Mouse (Mus musculus): ENCODE results near the gene Cfhr2. TPM values are rescaled to one million over a fixed set of nuclear protein-coding genes. Genes with fewer than 3 reads are reported as not detected.
"Not testable (repeated sequence)": the region's sequence is repeated elsewhere in the genome, so short reads cannot be mapped to it uniquely, and the experiment has no call there.

The Cfhr2 gene
- total RNA-seq (2021) = under 1 TPM; 0.41 to 0.43 TPM

DNA sequence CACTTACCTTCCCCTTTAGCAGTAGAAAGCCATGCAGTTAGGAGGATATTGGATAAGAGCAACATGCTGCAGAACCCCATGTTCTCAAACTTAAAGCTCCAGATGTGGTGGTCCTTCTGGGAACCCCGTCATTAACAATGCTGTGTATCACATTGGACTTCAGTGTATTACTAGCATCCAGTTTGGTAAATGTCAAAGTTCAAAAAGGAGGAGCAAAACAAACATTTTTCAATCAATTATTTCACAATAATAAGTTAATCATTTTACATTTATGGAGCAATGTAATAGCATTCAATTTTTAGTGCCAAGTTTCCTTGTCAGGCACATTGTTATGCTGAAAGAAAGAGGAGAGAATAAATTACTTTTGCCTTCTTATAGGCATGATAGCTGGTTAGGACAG is at the start of gene Cfhr2:
TSS of gene Cfhr2 (minus strand) at position 155 of the 400 bp plus-strand sequence.
- intact Hi-C loops (cut with DNase I) = no loop called here

DNA sequence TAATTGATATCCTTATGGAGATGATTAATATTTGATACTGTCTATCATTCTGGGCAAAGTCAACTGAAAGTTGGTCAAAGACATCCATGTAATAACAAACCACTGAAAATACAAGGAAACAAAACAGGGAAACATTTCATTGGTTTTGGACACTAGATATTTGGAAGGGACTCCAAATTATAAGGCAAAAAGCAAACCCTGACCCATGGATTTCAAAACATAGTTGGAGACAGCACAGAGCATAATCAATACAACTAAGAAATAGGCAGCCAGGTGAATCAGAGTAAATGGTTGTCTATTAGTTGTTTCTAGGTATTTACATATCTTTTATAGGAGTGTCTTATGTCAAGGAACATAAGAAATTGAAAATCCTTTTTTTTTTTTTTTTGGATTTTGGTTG is 5.2 kb upstream of the Cfhr2 start:
- intact Hi-C loops (cut with DNase I) = no loop called here

More for the DNA sequence above, at the start of gene Cfhr2:
- no peak for DNase-seq (ENCODE audit: low spot score in 2 of 2)

DNA sequence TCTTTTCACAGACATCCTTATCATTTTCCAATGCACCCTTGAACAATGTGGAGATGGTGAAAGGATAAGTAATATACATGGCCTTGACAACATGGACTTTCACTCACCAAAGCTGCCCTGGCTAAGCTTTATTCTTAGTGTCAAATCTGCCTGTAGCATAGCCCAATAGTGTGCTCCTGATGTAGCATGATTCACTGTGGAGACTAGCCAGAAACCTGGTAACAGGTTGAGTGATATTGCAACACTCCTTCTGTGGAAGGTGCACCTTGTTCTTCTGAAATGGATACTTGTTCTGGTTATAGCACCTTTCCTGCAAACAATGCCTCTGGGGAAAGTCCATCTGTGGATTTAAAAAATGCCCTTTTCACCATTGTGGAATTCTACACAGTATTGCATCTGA is 1.7 kb upstream of the Cfhr2 start:
- intact Hi-C loops (cut with DNase I) = no loop called here
- no peak for DNase-seq (ENCODE audit: low spot score in 2 of 2)

More for the DNA sequence above, 5.2 kb upstream of the Cfhr2 start:
- no peak for DNase-seq (ENCODE audit: low spot score in 2 of 2)

DNA sequence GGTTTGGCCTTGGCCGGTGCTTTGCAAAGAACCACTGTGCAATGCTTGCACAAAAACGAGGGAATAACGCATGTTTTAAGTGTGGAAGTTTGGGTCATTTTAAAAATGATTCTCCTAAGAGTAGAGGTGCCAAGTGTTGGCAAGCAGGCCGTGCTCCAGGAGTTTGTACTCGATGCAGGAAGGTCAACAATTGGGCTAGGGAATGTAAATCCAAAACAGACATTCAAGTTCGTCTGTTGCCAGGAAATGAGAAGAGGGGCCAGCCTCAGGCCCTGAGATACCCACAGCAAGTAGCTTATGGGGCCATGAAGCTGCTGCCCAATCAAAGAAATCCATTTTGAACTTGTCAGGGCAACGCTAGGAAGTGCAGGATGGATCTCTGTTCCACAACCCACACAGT is 18.8 kb downstream of the Cfhr2 start:
- no peak for DNase-seq (ENCODE audit: low spot score in 2 of 2)
- intact Hi-C loops (cut with DNase I) = no loop called here

DNA sequence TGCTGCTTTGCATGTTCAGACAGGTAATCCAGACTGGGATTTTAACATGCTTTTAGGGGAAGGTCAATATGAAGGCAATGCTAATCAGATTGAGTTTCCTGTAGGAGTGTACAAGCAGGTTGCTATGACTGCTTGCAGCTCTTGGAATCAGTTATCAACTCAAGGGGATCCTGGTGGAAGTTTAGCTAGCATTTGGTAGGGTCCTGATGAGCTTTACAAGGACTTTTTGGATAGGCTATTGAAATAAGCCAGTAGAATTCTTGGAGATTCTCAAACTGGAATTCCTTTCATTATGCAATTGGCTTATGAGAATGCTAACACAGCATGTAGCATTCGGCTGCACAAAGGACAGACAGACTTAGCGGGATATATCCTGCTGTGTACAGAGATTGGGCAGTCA is 19.2 kb downstream of the Cfhr2 start:
- intact Hi-C loops (cut with DNase I) = no loop called here
- no peak for DNase-seq (ENCODE audit: low spot score in 2 of 2)

DNA sequence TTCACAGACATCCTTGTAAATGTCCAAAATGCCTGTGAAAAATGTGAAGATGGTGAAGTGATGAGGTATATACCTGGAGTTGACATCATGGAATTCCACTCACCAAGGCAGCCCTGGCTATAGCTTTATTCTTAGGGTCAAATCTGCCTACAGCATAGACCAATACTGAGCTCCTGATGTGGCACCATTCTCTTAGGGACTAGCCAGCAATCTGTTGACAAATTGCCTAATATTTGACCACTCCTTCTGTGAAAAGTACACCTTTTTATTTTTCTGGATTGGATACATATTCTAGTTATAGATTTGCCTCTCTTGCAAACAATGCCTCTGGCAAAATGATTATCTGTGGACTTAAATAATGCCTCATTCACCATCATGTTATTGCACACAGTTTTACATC is 49.9 kb downstream of the Cfhr2 start:
- intact Hi-C loops (cut with DNase I) = no loop called here
- no peak for DNase-seq (ENCODE audit: low spot score in 2 of 2)

DNA sequence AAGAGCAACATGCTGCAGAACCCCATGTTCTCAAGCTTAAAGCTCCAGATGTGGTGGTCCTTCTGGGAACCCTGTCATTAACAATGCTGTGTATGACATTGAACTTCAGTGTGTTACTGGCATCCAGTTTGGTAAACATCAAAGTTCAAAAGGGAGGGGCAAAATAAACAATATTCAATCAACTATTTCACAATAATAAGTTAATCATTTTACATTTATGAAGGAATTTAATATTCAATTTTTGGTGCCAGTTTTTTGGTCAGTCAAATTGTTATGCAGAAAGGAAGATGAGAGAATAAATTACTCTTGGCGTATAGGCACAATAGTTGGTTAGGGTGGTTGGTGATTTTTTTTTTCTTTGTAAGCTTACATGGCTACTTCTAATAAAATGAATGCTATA is 77.4 kb downstream of the Cfhr2 start, which contains the start of gene Gm4788:
TSS of gene Gm4788 (minus strand) at position 101 of the 400 bp plus-strand sequence.
- no peak for DNase-seq (ENCODE audit: low spot score in 2 of 2)
- intact Hi-C loops (cut with DNase I) = no loop called here

DNA sequence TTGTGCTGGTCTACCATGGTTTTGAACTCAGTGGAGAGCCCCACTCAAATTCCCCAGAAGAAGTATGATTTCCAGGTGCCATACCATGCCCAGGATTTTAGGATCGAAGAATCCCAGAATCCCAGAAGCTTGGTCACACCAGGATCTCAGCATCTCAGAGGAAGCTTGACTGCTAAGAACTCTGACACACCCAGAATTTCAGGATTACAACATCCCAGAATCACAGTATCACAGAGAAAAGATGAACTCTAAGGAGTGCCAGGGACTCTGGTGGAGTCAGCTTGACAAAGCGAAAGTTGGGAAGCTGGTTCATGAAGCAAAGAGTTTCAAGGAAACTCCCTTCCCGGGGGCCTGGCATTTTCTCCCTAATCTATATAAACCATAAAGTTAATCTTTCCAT is 88.6 kb downstream of the Cfhr2 start:
- intact Hi-C loops (cut with DNase I) = loop anchor here (5.0 kb wide), 1 partner anchor 47 kb away; no protein-coding TSS in a partner anchor
- DNase-seq (ENCODE audit: low spot score in 2 of 2) = not testable (repeated sequence)

Other genes with a start within 250 kb of the Cfhr2 start
- gene Gm4788, start 77.5 kb downstream of the Cfhr2 start, total RNA-seq (2021) = under 1 TPM in 1 of 2 experiments, not detected in 1; 0.14 TPM

Data from left cerebral cortex, postnatal 25 days (tissue).